Mouse (Mus musculus): ENCODE data around the gene Fbxl13. TPM values are rescaled to one million over a fixed set of nuclear protein-coding genes. Genes with fewer than 3 reads are reported as not detected.
"Not testable (repeated sequence)": the region's sequence is repeated elsewhere in the genome, so short reads cannot be mapped to it uniquely, and the experiment has no call there.

Fbxl13 gene
- polyA plus RNA-seq, 1 experiment from 2014 or later, result 0.20 TPM

DNA sequence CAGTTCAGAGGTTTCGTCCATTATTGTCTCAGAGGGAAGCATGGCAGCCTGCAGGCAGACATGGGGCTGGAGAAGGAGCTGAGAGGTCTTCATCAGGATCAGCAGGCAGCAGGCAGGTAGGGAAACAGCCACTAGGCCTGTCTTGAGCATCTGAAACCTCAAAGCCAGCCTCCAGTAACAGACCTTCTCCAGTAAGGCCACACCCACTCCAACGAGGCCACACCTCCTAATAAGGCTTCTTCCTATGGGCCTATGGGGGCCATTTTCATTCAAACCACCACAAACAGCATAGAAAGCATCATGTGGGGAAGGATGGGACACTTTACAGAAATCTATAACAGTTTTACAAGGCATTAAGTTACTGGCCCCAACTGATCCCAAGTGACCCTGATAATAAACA is 5.3 kb upstream of the Fbxl13 start:
- Histone ChIP-seq H3K27ac (no peak overlapping the region), H3K36me3 (peaks cover 20% of the 10 kb centered on the region), H3K9ac (no peak overlapping the region), H3K4me3 (replicated peaks) (no peak overlapping the region), H3K27me3 (replicated peaks) (no peaks in the 10 kb centered on the region), H3K9me3 (no peaks in the 10 kb centered on the region), H3K4me2 (replicated peaks) (no peak overlapping the region), H3K4me1 (replicated peaks) (0 out of 2 replicates have a peak, but pooled peaks cover 6% of the 10 kb centered on the region)
- no peak for ATAC-seq
- WGBS, result 74% methylated on average over 2 of the region's 2 CpGs

DNA sequence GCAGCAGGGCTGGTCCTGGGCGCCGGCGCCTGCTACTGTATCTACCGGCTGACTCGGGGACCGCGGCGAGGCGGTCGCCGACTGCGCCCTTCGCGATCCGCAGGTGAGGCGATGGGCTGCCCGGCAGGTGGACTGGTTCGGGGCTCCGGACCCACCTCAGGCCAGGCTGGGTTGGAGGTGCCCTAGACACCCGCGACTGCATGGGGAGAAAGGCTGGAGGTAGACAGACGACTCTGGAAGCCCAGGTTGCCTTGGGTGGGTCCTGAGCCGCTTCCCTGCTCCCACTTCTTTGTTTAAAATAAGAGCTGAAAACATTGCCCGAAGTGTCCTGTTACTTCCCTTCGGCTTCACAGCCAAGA is 678 bp upstream of the Fbxl13 start:
- WGBS, result under 1% methylated on average over 25 of the region's 25 CpGs
- peak overlapping the region; percentile 81 for H3K4me2 ChIP-seq (replicated peaks)

DNA sequence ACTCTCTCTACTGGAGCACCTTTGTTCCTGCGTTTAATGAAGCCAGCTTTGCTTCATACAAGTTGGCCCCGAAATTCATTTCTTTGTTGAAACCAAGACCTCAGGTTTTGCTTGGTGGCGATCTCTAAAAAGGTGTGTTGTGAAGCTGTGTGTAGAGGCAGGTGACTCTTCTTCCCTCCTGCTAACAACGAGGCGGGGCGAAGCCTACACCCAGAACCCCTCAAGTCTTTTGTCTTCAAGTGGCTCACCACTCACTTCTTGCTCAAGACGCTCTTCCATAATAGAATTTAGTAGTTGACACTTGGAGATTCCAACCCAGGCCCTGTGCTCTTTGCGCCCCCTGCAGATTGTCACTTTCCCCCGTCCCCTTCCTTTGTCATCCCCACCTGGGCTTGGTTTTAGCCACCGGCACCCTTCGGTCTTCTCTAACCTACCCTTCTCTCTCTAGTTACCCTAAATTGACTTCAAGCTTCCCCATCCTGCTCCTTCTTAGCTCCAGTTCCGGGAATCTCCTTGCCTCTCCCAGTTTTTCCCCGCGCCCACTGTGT is 469 bp downstream of the Fbxl13 start:
- peak overlapping the region; percentile 81 for H3K4me2 ChIP-seq (replicated peaks)
- peak overlapping the region; percentile 84 for H3K4me3 ChIP-seq (replicated peaks)
- no peaks in the 10 kb centered on the region for H3K9me3 ChIP-seq
- H3K36me3 ChIP-seq, result no peaks in the 10 kb centered on the region
- WGBS, result 15% methylated on average over 14 of the region's 14 CpGs
- H3K27me3 ChIP-seq (replicated peaks), result no peaks in the 10 kb centered on the region
- no peak overlapping the region for H3K27ac ChIP-seq
- H3K9ac ChIP-seq, result no peak overlapping the region
- H3K4me1 ChIP-seq (replicated peaks), result peaks cover 10% of the 10 kb centered on the region
- no peak for ATAC-seq

More for the DNA sequence above, 678 bp upstream of the Fbxl13 start:
- Histone ChIP-seq H3K9ac (peak overlapping the region; percentile 83), H3K9me3 (no peaks in the 10 kb centered on the region), H3K36me3 (peaks cover 9% of the 10 kb centered on the region; the same call in 1 of the 2 replicates), H3K4me1 (replicated peaks) (peaks cover 10% of the 10 kb centered on the region), H3K4me3 (replicated peaks) (peak overlapping the region; percentile 84), H3K27me3 (replicated peaks) (no peaks in the 10 kb centered on the region), H3K27ac (peak overlapping the region; percentile 91)
- no peak for ATAC-seq

DNA sequence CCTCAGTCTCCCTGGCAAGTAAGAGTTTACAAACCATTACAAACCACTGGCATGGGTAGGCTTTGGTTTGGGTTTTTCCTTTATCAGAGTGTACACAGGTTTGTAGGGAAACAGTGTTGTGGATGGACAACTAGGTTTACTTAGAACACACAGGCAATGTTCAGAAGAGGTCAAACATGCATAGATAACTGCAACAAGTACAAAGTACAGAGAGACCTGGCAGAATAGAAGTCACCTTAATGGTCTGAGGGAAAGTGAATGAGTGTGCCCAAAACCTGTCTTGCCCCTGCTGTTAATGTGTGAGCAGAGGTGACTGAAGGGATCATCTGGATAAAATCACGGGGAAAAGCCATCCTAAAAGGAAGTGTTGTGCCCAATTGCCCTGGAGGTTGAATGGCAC is 1.8 kb downstream of the Fbxl13 start:
- WGBS, result 8% methylated on average over 1 of the region's 1 CpGs
- no peak for ATAC-seq

DNA sequence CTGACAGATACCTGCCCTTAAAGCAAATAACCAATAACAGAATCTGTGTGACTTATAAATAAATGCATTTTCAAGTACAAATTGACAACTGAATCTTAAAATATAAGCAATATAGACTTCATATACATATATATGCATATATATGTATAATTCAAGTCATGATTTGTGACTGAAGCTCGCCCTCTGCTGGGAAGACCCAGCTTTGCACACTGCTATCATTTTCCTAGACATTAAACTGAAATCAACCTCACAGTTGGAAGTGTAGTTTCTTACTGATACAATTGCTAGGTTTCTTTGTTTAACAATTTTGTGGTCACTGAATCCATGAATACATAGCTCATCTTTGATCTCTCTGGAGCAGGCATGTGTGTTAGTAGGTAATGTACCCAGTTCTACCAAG is 4.5 kb downstream of the Fbxl13 start:
- no peak overlapping the region for H3K27ac ChIP-seq
- H3K4me3 ChIP-seq (replicated peaks), result no peak overlapping the region
- H3K4me2 ChIP-seq (replicated peaks), result no peak overlapping the region
- H3K9ac ChIP-seq, result no peak overlapping the region
- H3K27me3 ChIP-seq (replicated peaks), result no peaks in the 10 kb centered on the region
- no peaks in the 10 kb centered on the region for H3K9me3 ChIP-seq
- ATAC-seq, result no peak
- peaks cover 4% of the 10 kb centered on the region for H3K4me1 ChIP-seq (replicated peaks)
- H3K36me3 ChIP-seq, result no peaks in the 10 kb centered on the region
- 2% methylated on average over 1 of the region's 1 CpGs for WGBS

More for the DNA sequence above, 1.8 kb downstream of the Fbxl13 start:
- peaks cover 10% of the 10 kb centered on the region for H3K4me1 ChIP-seq (replicated peaks)
- no peak overlapping the region for H3K4me2 ChIP-seq (replicated peaks)
- no peaks in the 10 kb centered on the region for H3K36me3 ChIP-seq
- H3K9me3 ChIP-seq, result no peaks in the 10 kb centered on the region
- no peaks in the 10 kb centered on the region for H3K27me3 ChIP-seq (replicated peaks)
- H3K27ac ChIP-seq, result no peak overlapping the region
- H3K4me3 ChIP-seq (replicated peaks), result no peak overlapping the region
- H3K9ac ChIP-seq, result no peak overlapping the region

DNA sequence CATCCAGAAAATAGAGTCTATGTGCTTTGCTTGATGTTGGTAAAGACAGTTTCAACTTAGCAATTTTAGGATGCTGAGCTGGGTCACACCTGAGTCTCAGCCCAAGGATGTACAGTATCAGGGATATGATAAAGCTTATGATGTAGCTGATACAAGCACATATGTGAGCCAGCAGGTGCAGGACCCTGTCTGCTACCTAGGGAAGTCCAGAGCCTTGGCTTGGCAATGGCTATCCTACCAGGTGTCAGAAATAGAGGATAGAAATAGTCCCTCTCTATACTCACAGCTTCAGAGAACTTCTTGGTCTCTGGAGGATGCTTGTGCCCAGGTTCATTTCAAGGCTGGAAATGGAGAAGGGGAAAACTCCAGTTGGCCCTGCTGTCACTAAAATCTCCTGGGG is 19.5 kb downstream of the Fbxl13 start:
- Histone ChIP-seq H3K27me3 (replicated peaks) (no peaks in the 10 kb centered on the region), H3K9ac (no peak overlapping the region), H3K27ac (no peak overlapping the region), H3K9me3 (no peaks in the 10 kb centered on the region), H3K4me1 (replicated peaks) (no peaks in the 10 kb centered on the region), H3K36me3 (no peaks in the 10 kb centered on the region), H3K4me2 (replicated peaks) (no peak overlapping the region), H3K4me3 (replicated peaks) (no peak overlapping the region)
- no peak for ATAC-seq

DNA sequence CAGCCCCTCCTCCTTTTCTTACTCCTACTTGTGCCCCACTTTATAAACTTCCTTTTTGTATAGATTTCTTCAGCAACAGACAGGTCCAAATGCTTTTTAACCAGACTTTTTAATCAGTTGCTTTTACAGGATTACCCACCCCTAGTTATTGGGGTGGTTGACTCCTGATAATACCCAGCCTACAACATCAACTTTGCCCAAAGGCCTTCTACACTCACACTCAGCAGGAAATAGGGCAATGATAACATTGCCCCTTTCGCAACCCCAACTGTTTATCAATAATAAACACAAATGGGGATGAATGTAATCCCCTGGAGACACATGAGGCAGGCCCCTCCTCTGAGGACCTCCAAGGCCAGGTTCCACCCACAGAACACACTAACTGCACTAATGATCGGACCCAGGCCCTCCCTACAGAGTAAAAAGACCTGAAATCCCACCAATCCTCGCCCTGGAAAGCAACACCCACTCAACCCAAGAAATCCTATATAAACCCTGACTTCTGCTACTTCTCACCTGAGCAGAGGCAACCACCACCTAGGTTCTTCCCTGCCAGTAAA is 28.9 kb downstream of the Fbxl13 start:
- WGBS, result 69% methylated on average over 3 of the region's 3 CpGs
- Histone ChIP-seq H3K4me2 (replicated peaks) (no peak overlapping the region), H3K27me3 (replicated peaks) (no peaks in the 10 kb centered on the region), H3K9ac (no peak overlapping the region), H3K4me1 (replicated peaks) (no peaks in the 10 kb centered on the region), H3K9me3 (no peaks in the 10 kb centered on the region), H3K36me3 (no peaks in the 10 kb centered on the region), H3K27ac (no peak overlapping the region), H3K4me3 (replicated peaks) (no peak overlapping the region)
- no peak for ATAC-seq

DNA sequence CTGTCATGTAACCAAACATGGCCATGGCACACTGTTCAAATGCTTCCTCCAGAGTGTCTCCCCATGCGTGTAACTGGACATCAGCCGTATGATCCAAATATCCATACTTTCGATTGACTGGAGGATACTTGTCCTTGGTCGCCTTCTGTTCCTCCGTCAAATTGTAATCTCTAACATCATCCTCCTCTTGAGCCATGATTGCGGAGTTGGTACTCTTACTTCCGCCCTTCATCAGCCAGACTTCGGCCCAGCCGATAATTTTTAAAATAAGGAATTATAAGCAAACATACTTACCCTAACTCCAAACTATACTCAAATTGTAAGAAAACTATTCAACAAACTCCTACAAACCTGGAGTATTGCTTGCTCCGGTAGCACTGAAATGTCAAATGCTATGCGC is 31.1 kb downstream of the Fbxl13 start:
- WGBS, result 96% methylated on average over 11 of the region's 11 CpGs
- not testable (repeated sequence) for H3K27ac ChIP-seq; ATAC-seq; H3K4me3 ChIP-seq (replicated peaks); H3K9ac ChIP-seq; H3K9me3 ChIP-seq; H3K4me1 ChIP-seq (replicated peaks); H3K27me3 ChIP-seq (replicated peaks); H3K4me2 ChIP-seq (replicated peaks); H3K36me3 ChIP-seq

DNA sequence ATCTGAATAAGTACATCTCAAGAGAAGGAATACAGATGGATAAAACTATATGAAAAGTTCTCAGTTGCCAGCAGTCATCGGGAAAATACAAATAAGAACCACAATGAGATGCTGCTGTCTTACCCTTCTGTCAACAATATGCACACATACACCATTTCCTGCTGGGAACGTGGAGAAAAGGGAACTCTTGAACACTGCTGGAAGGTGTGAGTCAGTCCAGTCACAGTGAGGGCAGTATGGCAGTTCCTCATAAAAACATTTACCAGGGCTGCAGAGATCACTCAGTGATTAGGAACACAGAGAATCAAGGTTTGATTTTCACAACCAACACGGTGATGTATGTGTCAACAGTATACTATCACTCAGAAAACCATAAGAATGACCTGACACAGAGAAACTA is 34.4 kb downstream of the Fbxl13 start:
- no peaks in the 10 kb centered on the region for H3K27me3 ChIP-seq (replicated peaks)
- 59% methylated on average over 3 of the region's 3 CpGs for WGBS

DNA sequence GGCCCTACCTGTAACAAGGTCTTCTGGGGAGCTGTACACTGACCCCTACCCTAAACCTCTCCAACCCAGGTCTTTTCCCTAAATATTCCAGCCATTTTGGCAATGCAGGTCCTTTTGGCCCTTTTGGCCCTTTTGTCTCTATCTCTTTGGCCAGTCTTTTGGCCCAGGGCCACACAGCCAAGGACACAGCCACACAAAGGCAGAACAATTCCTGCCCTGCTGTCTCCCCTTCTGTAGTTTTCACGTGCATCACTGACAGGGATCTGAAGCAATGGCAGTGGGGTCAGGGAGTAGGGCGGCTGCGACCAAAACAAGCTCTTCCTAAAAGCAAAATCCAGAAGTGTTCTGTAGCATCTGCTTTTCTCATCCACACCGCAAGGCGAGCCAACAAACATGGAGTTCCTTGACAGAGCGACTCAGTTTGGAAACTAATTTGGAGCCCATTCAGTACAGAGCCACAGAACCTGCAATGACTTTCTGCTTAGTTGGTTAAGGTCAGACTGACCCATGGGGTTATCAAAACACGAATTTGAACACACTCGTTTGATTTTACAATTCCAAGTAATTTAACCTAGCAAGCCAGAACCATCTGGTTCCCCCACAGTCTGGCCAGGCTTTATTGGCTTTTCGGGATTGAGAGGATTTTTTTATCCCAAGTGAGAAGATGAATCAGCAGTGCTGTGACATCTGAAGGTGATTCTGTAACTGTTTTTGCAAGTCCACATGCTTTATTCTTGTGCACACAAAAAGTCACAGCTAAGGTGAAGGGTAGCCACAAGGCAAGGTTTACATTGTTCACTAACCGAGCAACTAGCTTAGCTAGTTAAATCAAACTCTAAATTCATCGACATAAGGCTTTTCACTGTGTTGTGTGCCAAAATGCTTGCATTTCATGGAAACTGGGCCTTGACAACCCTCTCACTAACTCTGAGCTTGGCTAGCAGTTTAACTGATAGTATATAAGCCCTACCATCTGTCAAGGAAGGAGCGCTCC is 36.8 kb downstream of the Fbxl13 start:
- no peak for ATAC-seq
- no peaks in the 10 kb centered on the region for H3K36me3 ChIP-seq
- H3K27me3 ChIP-seq (replicated peaks), result no peaks in the 10 kb centered on the region
- H3K9ac ChIP-seq, result no peak overlapping the region
- no peak overlapping the region for H3K4me2 ChIP-seq (replicated peaks)
- WGBS, result 70% methylated on average over 12 of the region's 12 CpGs
- no peaks in the 10 kb centered on the region for H3K4me1 ChIP-seq (replicated peaks)
- no peak overlapping the region for H3K4me3 ChIP-seq (replicated peaks)
- H3K9me3 ChIP-seq, result no peaks in the 10 kb centered on the region
- no peak overlapping the region for H3K27ac ChIP-seq

More for the DNA sequence above, 34.4 kb downstream of the Fbxl13 start:
- no peak overlapping the region for H3K4me2 ChIP-seq (replicated peaks)
- no peaks in the 10 kb centered on the region for H3K36me3 ChIP-seq
- H3K9me3 ChIP-seq, result no peaks in the 10 kb centered on the region
- ATAC-seq, result no peak
- no peaks in the 10 kb centered on the region for H3K4me1 ChIP-seq (replicated peaks)
- no peak overlapping the region for H3K4me3 ChIP-seq (replicated peaks)
- H3K9ac ChIP-seq, result no peak overlapping the region
- no peak overlapping the region for H3K27ac ChIP-seq

DNA sequence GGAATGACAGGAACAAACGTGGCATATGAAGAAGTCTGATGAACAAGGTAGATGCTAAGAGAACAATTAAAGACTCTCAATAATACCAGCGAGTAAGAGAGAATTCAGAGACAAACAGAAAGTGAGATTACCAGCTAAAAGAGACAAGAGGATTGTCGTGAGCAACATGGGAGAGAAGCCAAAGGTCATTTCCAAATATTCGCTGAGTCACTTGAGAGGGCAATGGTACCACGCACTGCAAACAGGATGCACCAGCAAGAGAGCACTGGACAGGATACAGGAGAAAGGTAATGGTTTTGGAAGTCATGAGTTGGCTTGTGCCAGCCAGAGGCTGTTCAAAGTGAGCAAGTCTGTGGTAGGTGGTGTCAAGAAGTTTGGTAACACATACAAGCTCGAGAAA is 39.5 kb downstream of the Fbxl13 start:
- Histone ChIP-seq H3K36me3 (no peaks in the 10 kb centered on the region), H3K9ac (no peak overlapping the region), H3K4me2 (replicated peaks) (no peak overlapping the region), H3K4me1 (replicated peaks) (no peaks in the 10 kb centered on the region), H3K9me3 (no peaks in the 10 kb centered on the region), H3K27me3 (replicated peaks) (no peaks in the 10 kb centered on the region), H3K27ac (no peak overlapping the region), H3K4me3 (replicated peaks) (no peak overlapping the region)
- ATAC-seq, result no peak
- 65% methylated on average over 6 of the region's 6 CpGs for WGBS

DNA sequence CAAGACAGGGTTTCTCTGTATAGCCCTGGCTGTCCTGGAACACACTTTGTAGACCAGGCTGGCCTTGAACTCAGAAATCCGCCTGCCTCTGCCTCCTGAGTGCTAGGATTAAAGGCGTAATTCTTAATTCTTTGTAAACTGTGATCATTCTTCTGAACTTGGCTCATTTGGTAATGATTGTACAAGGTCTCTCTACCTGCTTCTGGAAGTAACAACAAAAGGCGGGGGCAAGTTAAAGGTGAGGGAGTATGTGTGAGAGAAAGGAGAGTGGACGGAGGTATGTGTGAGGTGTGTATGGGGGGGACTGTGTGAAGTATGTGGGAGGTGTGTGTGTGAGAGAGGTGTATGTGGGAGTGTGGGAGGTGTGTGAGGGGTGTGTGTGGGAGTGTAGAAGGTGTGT is 45.5 kb downstream of the Fbxl13 start:
- H3K4me1 ChIP-seq (replicated peaks), result no peaks in the 10 kb centered on the region
- H3K9me3 ChIP-seq, result no peaks in the 10 kb centered on the region
- no peaks in the 10 kb centered on the region for H3K27me3 ChIP-seq (replicated peaks)
- H3K4me3 ChIP-seq (replicated peaks), result no peak overlapping the region
- H3K27ac ChIP-seq, result no peak overlapping the region
- 90% methylated on average over 4 of the region's 4 CpGs for WGBS
- no peak overlapping the region for H3K4me2 ChIP-seq (replicated peaks)
- H3K36me3 ChIP-seq, result no peaks in the 10 kb centered on the region
- ATAC-seq, result no peak
- no peak overlapping the region for H3K9ac ChIP-seq
